Mouse (Mus musculus) midbrain, embryonic 14.5 days (tissue): Measurements from ENCODE around the gene Spo11. TPM values are rescaled to one million over a fixed set of nuclear protein-coding genes. Genes with fewer than 3 reads are reported as not detected.
A peak's percentile ranks its signal among the peaks of the same experiment; 100 is the strongest.

Source experiments
- ATAC-seq: fragments of 200-750 bp; cut with Nextera tagmentation; 2 replicates; pipeline ENCODE4 v1.8.0; 2017; ENCODE audit warnings: moderate number of reproducible peaks, moderate library complexity; ENCODE audit not compliant: low FRiP score, low TSS enrichment
- DNase-seq: peaks from one replicate; pipeline ENCODE4 v3.0.0-alpha.2; 2015
- H3K27ac ChIP-seq: fragments of 300-500 bp; sonication (generic); replicated peaks from 2 replicates; pipeline ENCODE4 v1.5.1; 2014; ENCODE audit warnings: mild to moderate bottlenecking, low read depth, low read length, moderate library complexity
- H3K27me3 ChIP-seq: fragments of 300-500 bp; sonication (generic); 2 replicates; pipeline ENCODE4 v1.6.1; 2014; ENCODE audit warnings: low read length, control low read depth, mixed read lengths; ENCODE audit not compliant: control insufficient read depth, insufficient read depth
- H3K36me3 ChIP-seq: fragments of 300-500 bp; sonication (generic); 2 replicates; pipeline ENCODE4 v1.6.1; 2014; ENCODE audit warnings: low read length, control low read depth; ENCODE audit not compliant: control insufficient read depth, insufficient read depth
- H3K4me1 ChIP-seq: fragments of 300-500 bp; sonication (generic); 2 replicates; pipeline ENCODE4 v1.6.1; 2014; ENCODE audit warnings: mild to moderate bottlenecking, antibody characterized with exemption, low read length, control low read depth; ENCODE audit not compliant: control insufficient read depth, insufficient read depth
- H3K4me2 ChIP-seq: fragments of 300-500 bp; sonication (generic); 2 replicates; pipeline ENCODE4 v1.6.1; 2014; ENCODE audit warnings: mild to moderate bottlenecking, low read length, moderate library complexity
- H3K4me3 ChIP-seq: fragments of 300-500 bp; sonication (generic); replicated peaks from 2 replicates; pipeline ENCODE4 v1.5.1; 2014; ENCODE audit warnings: low read depth, low read length
- H3K9ac ChIP-seq: fragments of 300-500 bp; sonication (generic); replicated peaks from 2 replicates; pipeline ENCODE4 v1.6.1; 2014; ENCODE audit warnings: mild to moderate bottlenecking, low read length, moderate library complexity
- H3K9me3 ChIP-seq: fragments of 300-500 bp; sonication (generic); 2 replicates; pipeline ENCODE4 v1.6.1; 2016; ENCODE audit warnings: low read length, control low read depth, mixed read lengths; ENCODE audit not compliant: control insufficient read depth
- WGBS: fragments of 180-500 bp; shearing (Covaris S2); extraction: QIAGEN DNeasy Blood & Tissue Kit; methylation state at CpG from one replicate; pipeline ENCODE4 v1.1.7; 2014; 5-methylcytosine and 5-hydroxymethylcytosine counted together
- polyA plus RNA-seq: library from polyadenylated mRNA; unstranded; fragments of >200 nt; fragmentation: Nextera tagmentation; extraction: Ambion mirVana; gene quantifications from 2 replicates; pipeline ENCODE4 v1.2.1, GENCODE M21; 2014

Spo11 gene
- polyA plus RNA-seq, 1 experiment from 2014 or later = 0.68 TPM

DNA sequence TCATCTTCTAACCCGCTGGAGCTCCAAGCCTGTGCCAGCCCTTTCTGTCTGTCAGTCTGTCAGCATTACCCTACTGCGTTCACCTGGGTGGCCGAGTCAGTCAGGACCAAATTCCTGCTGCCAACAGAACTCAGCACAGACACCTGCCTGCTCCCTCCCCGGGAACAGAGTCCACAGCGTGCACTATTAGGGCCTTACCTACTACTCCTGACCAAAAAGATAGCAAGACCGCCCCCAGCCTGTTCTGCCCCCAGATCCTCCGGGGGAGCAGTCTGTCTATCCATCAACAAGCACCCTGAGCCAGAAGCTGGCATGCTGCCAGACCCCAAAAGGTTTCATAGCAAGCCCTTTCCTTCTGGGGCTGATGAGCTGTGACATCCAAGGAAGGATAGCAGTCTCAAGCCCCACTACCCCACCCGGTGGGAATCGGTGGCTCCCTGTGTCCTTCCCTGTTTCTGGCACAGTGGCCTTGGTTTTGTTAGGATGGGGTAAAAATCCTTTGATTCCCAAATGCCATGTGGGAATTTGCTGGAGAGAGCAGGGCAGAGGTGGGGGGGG lies 27.3 kb upstream of the Spo11 start:
- no peaks in the 10 kb centered on the region for H3K9me3 ChIP-seq
- no peak overlapping the region for H3K27ac ChIP-seq
- H3K4me2 ChIP-seq = no peak overlapping the region
- H3K9ac ChIP-seq = no peak overlapping the region
- 0 out of 2 replicates have a peak, but pooled peaks cover 8% of the 10 kb centered on the region for H3K4me1 ChIP-seq
- 60% methylated on average over 9 of the region's 9 CpGs for WGBS
- no peak overlapping the region for H3K4me3 ChIP-seq
- peak; percentile 55; the same call in 1 of the 2 replicates for ATAC-seq
- no peaks in the 10 kb centered on the region for H3K36me3 ChIP-seq
- peaks cover 4% of the 10 kb centered on the region; the same call in 1 of the 2 replicates for H3K27me3 ChIP-seq
- peak; percentile 40 for DNase-seq

DNA sequence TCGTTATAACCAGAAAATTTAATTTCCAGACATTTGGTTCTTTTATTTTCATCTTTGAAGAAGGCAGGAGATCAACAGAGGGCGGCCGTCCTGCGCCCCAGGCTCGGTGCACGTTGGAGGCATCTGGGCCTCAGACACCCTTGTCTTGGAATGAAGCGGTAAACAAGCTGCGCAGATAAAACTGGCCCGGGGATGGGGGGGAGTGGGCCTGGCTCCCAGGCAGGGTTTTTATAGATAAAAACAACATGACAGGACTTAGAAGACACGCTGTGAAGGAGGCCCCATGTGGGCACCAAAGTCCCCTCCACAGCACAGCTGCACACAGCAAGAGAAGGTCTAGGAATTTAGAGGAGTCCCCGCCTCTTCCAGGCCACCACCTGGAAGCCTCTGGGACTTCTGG lies 26.8 kb upstream of the Spo11 start:
- H3K4me2 ChIP-seq = no peak overlapping the region
- DNase-seq (peak; percentile 42), ATAC-seq (no peak)
- no peak overlapping the region for H3K9ac ChIP-seq
- H3K36me3 ChIP-seq = no peaks in the 10 kb centered on the region
- H3K27me3 ChIP-seq = peaks cover 4% of the 10 kb centered on the region; the same call in 1 of the 2 replicates
- H3K4me3 ChIP-seq = no peak overlapping the region
- no peak overlapping the region for H3K27ac ChIP-seq
- 0 out of 2 replicates have a peak, but pooled peaks cover 8% of the 10 kb centered on the region for H3K4me1 ChIP-seq
- WGBS = 25% methylated on average over 11 of the region's 11 CpGs
- H3K9me3 ChIP-seq = no peaks in the 10 kb centered on the region

DNA sequence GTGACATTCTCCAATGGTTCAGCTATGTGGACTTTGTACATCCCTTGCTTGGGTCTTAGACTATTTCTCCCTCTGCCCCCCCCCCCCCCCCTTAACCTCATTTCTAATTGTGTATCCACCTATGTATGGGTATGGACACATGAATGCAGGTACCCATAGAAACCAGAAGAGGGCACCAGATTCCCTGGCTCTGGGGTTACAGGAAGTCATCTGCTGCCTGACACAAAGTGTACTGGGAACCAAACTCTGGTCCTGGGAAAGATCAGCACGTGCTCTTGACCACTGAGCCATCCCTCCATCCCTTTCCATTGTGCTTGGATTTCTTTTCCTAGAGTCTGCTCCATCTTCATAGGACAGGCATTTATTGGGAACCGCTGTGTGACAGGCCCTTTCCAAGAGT lies 25.5 kb upstream of the Spo11 start:
- WGBS = 87% methylated on average over 2 of the region's 2 CpGs
- H3K4me1 ChIP-seq = 0 out of 2 replicates have a peak, but pooled peaks cover 8% of the 10 kb centered on the region
- H3K36me3 ChIP-seq = no peaks in the 10 kb centered on the region
- no peak overlapping the region for H3K27ac ChIP-seq
- no peak for ATAC-seq
- H3K4me3 ChIP-seq = no peak overlapping the region
- H3K4me2 ChIP-seq = no peak overlapping the region
- H3K27me3 ChIP-seq = peaks cover 4% of the 10 kb centered on the region; the same call in 1 of the 2 replicates
- no peak overlapping the region for H3K9ac ChIP-seq
- peaks cover 5% of the 10 kb centered on the region; the same call in 1 of the 2 replicates for H3K9me3 ChIP-seq
- DNase-seq = no peak

DNA sequence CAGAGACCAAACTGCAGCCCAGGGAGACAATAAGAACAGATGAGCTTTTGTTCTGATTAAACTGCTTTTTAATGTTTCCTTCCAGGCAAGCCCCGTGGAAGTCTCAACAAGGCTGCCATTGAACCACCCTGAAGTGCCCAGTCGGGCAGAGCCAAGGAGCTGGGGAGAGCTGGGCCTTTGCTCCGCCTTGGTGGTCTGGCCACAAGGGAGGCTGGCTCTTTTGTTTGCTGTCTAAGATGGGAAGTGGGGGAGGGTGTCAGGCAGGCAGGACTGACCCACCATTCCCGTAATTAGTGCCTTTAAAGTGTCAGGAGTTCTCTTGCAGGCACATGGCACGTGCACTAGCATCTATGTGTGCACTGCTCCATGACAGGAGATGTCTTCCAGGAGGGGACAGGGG lies 18.9 kb upstream of the Spo11 start:
- 4% methylated on average over 5 of the region's 5 CpGs for WGBS
- Histone ChIP-seq H3K36me3 (no peaks in the 10 kb centered on the region), H3K4me2 (no peak overlapping the region), H3K4me3 (no peak overlapping the region), H3K27me3 (no peaks in the 10 kb centered on the region), H3K4me1 (peaks cover 7% of the 10 kb centered on the region; the same call in 1 of the 2 replicates), H3K27ac (no peak overlapping the region), H3K9me3 (peaks cover 5% of the 10 kb centered on the region; the same call in 1 of the 2 replicates), H3K9ac (no peak overlapping the region)
- ATAC-seq (no peak), DNase-seq (peak; percentile 37)

DNA sequence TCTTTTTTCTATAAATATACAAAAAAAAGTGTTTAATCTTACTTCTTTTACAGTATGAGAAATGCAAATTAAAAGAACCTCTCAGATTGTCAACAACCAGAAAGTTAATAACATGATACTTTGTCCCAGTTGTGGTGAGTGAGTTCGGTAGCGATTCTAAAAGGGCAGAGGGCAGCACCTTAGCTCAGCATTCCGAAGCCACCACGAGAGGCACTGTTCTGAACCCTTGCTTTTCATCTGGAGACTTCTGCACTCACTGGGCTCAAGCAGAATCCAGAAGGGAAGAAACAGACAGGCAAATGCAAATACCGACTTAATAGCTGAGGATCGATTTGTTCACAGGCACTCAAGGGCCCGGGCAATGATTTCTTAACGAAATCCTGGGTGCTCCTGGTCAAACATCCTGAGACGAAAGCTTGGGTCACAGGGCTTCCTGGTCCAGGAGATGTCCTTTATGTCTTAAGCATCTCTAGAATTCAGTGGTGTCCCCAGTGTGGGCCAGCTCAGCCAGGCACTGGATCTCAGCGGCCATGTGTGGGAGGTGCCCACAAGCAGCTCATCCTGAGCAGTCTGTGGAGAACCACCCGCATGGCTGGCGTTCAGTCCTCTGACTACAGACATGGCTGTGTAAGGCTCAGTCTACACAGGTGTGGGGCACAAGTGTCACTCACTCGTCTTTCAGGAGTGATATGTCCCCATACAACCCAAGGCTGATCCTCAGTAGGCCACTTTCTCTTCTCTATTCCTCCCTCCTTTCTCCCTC lies 18.3 kb upstream of the Spo11 start:
- no peak for DNase-seq
- H3K27ac ChIP-seq = no peak overlapping the region

DNA sequence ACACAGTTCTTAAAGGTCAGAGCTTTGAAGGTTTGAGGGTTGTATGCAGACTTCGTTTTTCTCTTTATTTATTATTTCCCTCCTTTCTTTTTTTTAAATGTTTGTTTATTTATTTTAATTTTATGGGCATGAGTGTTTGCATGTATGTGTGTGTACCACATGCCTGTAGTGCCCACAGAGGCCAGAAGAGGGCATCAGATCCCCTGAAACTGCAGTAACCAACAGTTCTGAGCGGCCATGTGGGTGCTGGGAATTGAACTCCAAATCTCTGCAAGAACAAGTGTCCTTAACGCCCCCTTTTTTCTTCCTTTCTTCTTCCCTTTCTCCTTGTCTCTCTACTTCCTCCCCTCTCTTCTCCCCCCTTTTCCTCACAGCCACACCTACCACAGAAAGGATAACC lies 17.1 kb upstream of the Spo11 start:
- Histone ChIP-seq H3K36me3 (no peaks in the 10 kb centered on the region), H3K4me1 (peaks cover 7% of the 10 kb centered on the region; the same call in 1 of the 2 replicates), H3K9me3 (peaks cover 5% of the 10 kb centered on the region; the same call in 1 of the 2 replicates), H3K27me3 (no peaks in the 10 kb centered on the region), H3K4me3 (no peak overlapping the region), H3K9ac (no peak overlapping the region), H3K4me2 (no peak overlapping the region), H3K27ac (no peak overlapping the region)
- DNase-seq (no peak), ATAC-seq (no peak)
- 89% methylated on average over 3 of the region's 3 CpGs for WGBS

More for the DNA sequence above, 18.3 kb upstream of the Spo11 start:
- Histone ChIP-seq H3K4me2 (no peak overlapping the region), H3K4me1 (peaks cover 7% of the 10 kb centered on the region; the same call in 1 of the 2 replicates), H3K27me3 (no peaks in the 10 kb centered on the region), H3K9ac (no peak overlapping the region), H3K36me3 (no peaks in the 10 kb centered on the region), H3K9me3 (peaks cover 5% of the 10 kb centered on the region; the same call in 1 of the 2 replicates), H3K4me3 (no peak overlapping the region)
- 49% methylated on average over 13 of the region's 13 CpGs for WGBS
- no peak for ATAC-seq

DNA sequence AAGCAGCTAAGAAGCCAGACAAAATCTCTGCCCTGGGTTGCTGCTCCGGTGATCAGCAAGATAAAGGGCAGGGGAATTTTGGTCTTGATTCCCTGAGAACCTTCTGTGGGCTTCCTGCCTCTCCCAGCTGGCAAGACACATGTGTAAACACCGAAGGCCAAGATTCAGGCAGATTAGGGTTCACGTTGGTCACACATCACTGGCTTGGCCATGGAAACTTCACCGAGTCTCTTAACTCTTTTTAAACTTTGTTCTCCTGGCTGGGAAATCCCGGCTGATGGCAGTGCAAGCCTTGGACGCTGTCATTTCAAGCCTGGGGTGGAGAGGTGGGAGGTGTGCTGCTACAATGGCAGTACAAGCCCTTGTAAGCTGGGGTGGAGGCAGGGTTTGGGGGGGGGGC lies 16.3 kb upstream of the Spo11 start:
- Histone ChIP-seq H3K9ac (no peak overlapping the region), H3K27ac (no peak overlapping the region), H3K4me3 (no peak overlapping the region), H3K9me3 (peaks cover 5% of the 10 kb centered on the region; the same call in 1 of the 2 replicates), H3K36me3 (no peaks in the 10 kb centered on the region), H3K27me3 (no peaks in the 10 kb centered on the region), H3K4me1 (peaks cover 7% of the 10 kb centered on the region; the same call in 1 of the 2 replicates), H3K4me2 (no peak overlapping the region)
- ATAC-seq (no peak), DNase-seq (no peak)
- 15% methylated on average over 6 of the region's 6 CpGs for WGBS

DNA sequence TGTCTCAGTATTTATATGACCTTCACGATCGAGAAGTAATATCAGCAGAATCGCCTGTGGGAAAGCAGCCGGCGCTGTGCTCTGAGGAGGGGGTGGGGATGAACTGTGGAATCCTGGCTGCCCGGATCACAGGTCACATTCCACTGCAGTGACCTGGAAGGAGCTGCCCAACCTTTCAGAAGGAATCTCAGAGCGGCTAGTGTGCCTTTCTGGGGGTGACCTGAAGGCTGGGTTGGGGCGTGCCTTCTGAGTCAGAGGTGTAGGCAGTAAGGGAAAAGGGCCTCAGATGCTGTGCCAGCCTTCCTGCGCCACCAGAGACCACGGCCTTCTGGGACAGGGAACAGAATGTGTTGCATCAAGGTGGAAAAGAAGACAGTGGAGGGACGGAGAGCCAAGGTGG lies 12.3 kb upstream of the Spo11 start:
- no peaks in the 10 kb centered on the region for H3K9me3 ChIP-seq
- DNase-seq = no peak
- no peak for ATAC-seq
- WGBS = 63% methylated on average over 11 of the region's 11 CpGs
- no peaks in the 10 kb centered on the region for H3K36me3 ChIP-seq
- H3K27me3 ChIP-seq = no peaks in the 10 kb centered on the region
- H3K4me3 ChIP-seq = no peak overlapping the region
- H3K4me1 ChIP-seq = no peaks in the 10 kb centered on the region
- H3K9ac ChIP-seq = no peak overlapping the region
- no peak overlapping the region for H3K27ac ChIP-seq
- H3K4me2 ChIP-seq = no peak overlapping the region
